Mouse (Mus musculus) adrenal gland, adult 10 weeks (tissue): ENCODE measurements around the gene Pafah1b1. TPM values are rescaled to one million over a fixed set of nuclear protein-coding genes. Genes with fewer than 3 reads are reported as not detected.

Experiments
- polyA plus RNA-seq: library from polyadenylated mRNA; stranded (reverse); fragments of 350-450 nt; fragmentation: Illumina TruSeq; extraction: RNeasy Lipid Tissue Mini Kit (QIAGEN cat#74804); gene quantifications from one replicate; pipeline ENCODE4 v1.2.3, GENCODE M21; 2014; ENCODE audit warnings: low read depth, low replicate concordance

The Pafah1b1 gene
- 933 TPM for polyA plus RNA-seq

DNA sequence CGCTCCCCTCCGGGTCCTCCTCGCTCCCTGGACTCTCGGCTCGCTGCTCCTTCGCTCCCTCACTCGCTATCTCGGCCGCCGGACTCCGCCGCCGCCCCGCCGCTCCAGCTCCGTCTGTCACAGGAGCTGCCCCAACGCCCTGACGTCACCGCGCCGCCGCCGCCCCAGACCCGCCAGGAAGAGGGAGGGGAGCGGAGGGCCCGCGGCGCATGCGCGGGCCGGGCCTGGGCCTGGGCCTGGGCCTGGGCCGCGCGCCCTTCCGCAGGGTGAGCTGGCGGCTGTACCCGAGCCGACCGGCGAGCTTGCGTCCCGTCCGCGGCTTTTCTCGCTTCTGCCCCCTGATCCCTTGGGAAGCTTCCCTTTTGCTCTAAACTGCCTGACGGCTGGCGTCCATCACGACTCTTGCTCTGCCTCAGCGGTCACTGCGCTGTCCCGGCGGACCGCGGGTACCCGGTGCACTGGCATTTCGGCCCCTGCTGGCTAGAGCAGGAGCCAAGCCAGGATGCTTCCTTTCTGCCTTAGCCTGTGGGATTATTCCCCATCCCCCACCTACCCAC, at the start of gene Pafah1b1:
TSS of gene Pafah1b1 (minus strand) at position 436 of the 557 bp plus-strand sequence.

DNA sequence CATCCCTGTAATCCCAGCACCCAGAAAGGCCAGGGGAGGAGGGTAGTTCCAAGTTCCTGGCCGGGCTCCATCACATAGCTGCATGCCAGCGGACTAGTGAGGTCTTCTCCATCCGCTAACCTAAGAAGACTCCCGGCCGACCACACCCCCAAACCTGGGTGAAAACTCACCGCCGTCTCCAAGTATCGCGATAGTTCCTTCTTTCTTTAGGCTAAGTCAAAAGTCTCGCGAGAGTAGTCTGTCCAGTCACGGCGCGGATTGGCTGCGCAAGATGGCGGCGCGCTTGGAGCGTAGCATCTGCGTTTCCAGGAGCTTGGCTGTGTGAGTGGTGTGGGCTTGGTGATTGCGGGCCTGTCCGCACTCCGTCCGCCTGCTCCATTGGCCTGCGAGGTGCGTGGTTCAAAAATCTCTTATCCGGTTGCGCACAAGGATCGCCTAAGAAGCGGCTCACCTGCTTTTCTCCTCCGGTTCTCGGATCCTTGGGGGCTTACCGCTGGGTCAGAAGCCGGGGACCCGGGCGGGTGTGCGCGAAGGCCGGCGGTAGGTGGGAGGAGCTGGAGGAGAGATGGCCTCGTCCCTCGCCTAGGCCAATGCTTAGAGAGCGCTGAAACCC, 46.2 kb upstream of the Pafah1b1 start, which contains the start of gene Mettl16:
TSS of gene Mettl16 (plus strand) at position 236 of the 613 bp plus-strand sequence.

DNA sequence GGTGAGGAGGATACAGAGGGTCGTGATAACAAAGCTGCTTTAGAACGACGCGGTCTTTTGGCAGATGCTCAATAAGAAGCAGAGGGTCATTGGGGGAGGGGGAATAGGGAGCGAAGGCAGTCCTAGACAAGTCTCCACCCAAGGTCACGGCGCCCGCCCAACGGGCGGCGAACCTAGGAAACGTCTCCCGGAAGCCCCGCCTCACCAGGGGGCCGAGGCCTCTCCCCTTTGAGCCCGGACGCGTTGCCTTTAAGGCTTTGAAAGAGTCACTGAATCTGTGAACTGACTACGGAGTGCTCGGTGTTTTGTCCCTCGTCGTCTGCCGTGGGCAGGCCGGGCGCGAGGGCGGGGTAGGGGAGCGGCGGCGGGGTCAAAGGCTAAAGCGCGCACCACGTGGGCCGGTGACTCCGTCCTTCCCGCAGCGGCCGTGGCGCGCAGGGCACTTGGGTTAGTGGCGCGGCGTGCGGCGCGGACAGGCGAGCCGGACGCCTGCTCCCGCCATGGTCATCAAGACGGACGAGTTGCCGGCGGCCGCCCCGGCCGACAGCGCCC, 75.3 kb downstream of the Pafah1b1 start, which contains the start of gene Cluh:
TSS of gene Cluh (plus strand) at position 401 of the 552 bp plus-strand sequence.

Other genes with a start within 250 kb of the Pafah1b1 start
- gene Rap1gap2, start 113.8 kb downstream of the Pafah1b1 start, polyA plus RNA-seq: 2.0 TPM
- gene Ccdc92b, start 105.1 kb downstream of the Pafah1b1 start, polyA plus RNA-seq: 1.3 TPM
- gene Cluh, start 75.2 kb downstream of the Pafah1b1 start, polyA plus RNA-seq: 15.1 TPM
- gene Mettl16, start 46.2 kb upstream of the Pafah1b1 start, polyA plus RNA-seq: 43.4 TPM
- gene Mnt, start 106.2 kb upstream of the Pafah1b1 start, polyA plus RNA-seq: 1.8 TPM
- gene Sgsm2, start 172.4 kb upstream of the Pafah1b1 start, polyA plus RNA-seq: 1.6 TPM
- gene Tsr1, start 173.4 kb upstream of the Pafah1b1 start, polyA plus RNA-seq: 39.0 TPM
- gene Smg6, start 201.2 kb upstream of the Pafah1b1 start, polyA plus RNA-seq: 14.3 TPM
- gene Srr, start 201.3 kb upstream of the Pafah1b1 start, polyA plus RNA-seq: 80.8 TPM